Mouse (Mus musculus): ENCODE data around the gene Cep70. TPM values are rescaled to one million over a fixed set of nuclear protein-coding genes. Genes with fewer than 3 reads are reported as not detected.

The Cep70 gene
- polyA plus RNA-seq, 1 experiment from 2014 or later, result 41.9 TPM

- peak overlapping the region; percentile 55; the same call in 1 of the 2 replicates for H3K9ac ChIP-seq
- peaks cover 14% of the 10 kb centered on the region; the same call in 1 of the 2 replicates for H3K4me1 ChIP-seq
- H3K9me3 ChIP-seq, result no peaks in the 10 kb centered on the region
- H3K4me3 ChIP-seq, result peak overlapping the region; percentile 85
- H3K27ac ChIP-seq, result no peak overlapping the region
- 8% methylated on average over 17 of the region's 17 CpGs for WGBS
- ATAC-seq (ENCODE audit: low FRiP score, low read depth), result peak; percentile 81
- H3K27me3 ChIP-seq, result no peaks in the 10 kb centered on the region
- peak overlapping the region; percentile 73 for H3K4me2 ChIP-seq (replicated peaks)
- peaks cover 12% of the 10 kb centered on the region for H3K36me3 ChIP-seq
Measured at GRCm38 (mm10) chr9:99242533-99243189, 506 bp upstream of the Cep70 start.

- no peaks in the 10 kb centered on the region for H3K27me3 ChIP-seq
- H3K36me3 ChIP-seq, result peaks cover 16% of the 10 kb centered on the region
- H3K4me2 ChIP-seq (replicated peaks), result peak overlapping the region; percentile 73
- H3K4me1 ChIP-seq, result peaks cover 14% of the 10 kb centered on the region; the same call in 1 of the 2 replicates
- ATAC-seq (ENCODE audit: low FRiP score, low read depth), result no peak; the same call in 1 of the 2 replicates
- 2% methylated on average over 10 of the region's 10 CpGs for WGBS
- no peak overlapping the region for H3K27ac ChIP-seq
- peak overlapping the region; percentile 85 for H3K4me3 ChIP-seq
- H3K9me3 ChIP-seq, result no peaks in the 10 kb centered on the region
- H3K9ac ChIP-seq, result peak overlapping the region; percentile 79
Measured at GRCm38 (mm10) chr9:99243895-99244293, 727 bp downstream of the Cep70 start.

- no peaks in the 10 kb centered on the region for H3K9me3 ChIP-seq
- 58% methylated on average over 8 of the region's 8 CpGs for WGBS
- H3K4me2 ChIP-seq (replicated peaks), result no peak overlapping the region
- H3K4me3 ChIP-seq, result no peak overlapping the region
- H3K27me3 ChIP-seq, result no peaks in the 10 kb centered on the region
- H3K36me3 ChIP-seq, result peaks cover 31% of the 10 kb centered on the region
- H3K4me1 ChIP-seq, result peaks cover 9% of the 10 kb centered on the region; the same call in 1 of the 2 replicates
- ATAC-seq (ENCODE audit: low FRiP score, low read depth), result no peak
- no peak overlapping the region for H3K27ac ChIP-seq
- H3K9ac ChIP-seq, result no peak overlapping the region; the same call in 1 of the 2 replicates
Measured at GRCm38 (mm10) chr9:99248304-99248703, 5.1 kb downstream of the Cep70 start.

- Histone ChIP-seq H3K9me3 (no peaks in the 10 kb centered on the region), H3K9ac (no peak overlapping the region), H3K27me3 (no peaks in the 10 kb centered on the region), H3K27ac (no peak overlapping the region), H3K4me3 (no peak overlapping the region), H3K36me3 (peaks cover 32% of the 10 kb centered on the region), H3K4me1 (peaks cover 8% of the 10 kb centered on the region; the same call in 1 of the 2 replicates), H3K4me2 (replicated peaks) (no peak overlapping the region)
- WGBS, result 93% methylated on average over 4 of the region's 4 CpGs
- ATAC-seq (ENCODE audit: low FRiP score, low read depth), result no peak
Measured at GRCm38 (mm10) chr9:99248906-99249305, 5.7 kb downstream of the Cep70 start.

GRCm38 (mm10) chr9:99253861-99254260, 10.7 kb downstream of the Cep70 start:
- 85% methylated on average over 10 of the region's 10 CpGs for WGBS
- Histone ChIP-seq H3K27ac (no peak overlapping the region), H3K4me1 (no peaks in the 10 kb centered on the region), H3K9ac (no peak overlapping the region), H3K27me3 (no peaks in the 10 kb centered on the region), H3K9me3 (no peaks in the 10 kb centered on the region), H3K36me3 (peaks cover 59% of the 10 kb centered on the region), H3K4me2 (replicated peaks) (no peak overlapping the region), H3K4me3 (no peak overlapping the region)
- ATAC-seq (ENCODE audit: low FRiP score, low read depth), result no peak

GRCm38 (mm10) chr9:99256206-99256605, 13.0 kb downstream of the Cep70 start:
- no peak overlapping the region for H3K4me3 ChIP-seq
- H3K27me3 ChIP-seq, result no peaks in the 10 kb centered on the region
- no peak overlapping the region for H3K27ac ChIP-seq
- no peak for ATAC-seq (ENCODE audit: low FRiP score, low read depth)
- no peak overlapping the region for H3K9ac ChIP-seq
- H3K36me3 ChIP-seq, result peaks cover 48% of the 10 kb centered on the region
- 86% methylated on average over 1 of the region's 1 CpGs for WGBS
- H3K4me1 ChIP-seq, result no peaks in the 10 kb centered on the region
- no peak overlapping the region for H3K4me2 ChIP-seq (replicated peaks)
- no peaks in the 10 kb centered on the region for H3K9me3 ChIP-seq

GRCm38 (mm10) chr9:99256821-99257220, 13.7 kb downstream of the Cep70 start:
- Histone ChIP-seq H3K36me3 (peaks cover 50% of the 10 kb centered on the region), H3K27me3 (no peaks in the 10 kb centered on the region), H3K4me1 (no peaks in the 10 kb centered on the region), H3K27ac (no peak overlapping the region), H3K4me2 (replicated peaks) (no peak overlapping the region), H3K9me3 (no peaks in the 10 kb centered on the region), H3K4me3 (no peak overlapping the region), H3K9ac (no peak overlapping the region)
- ATAC-seq (ENCODE audit: low FRiP score, low read depth), result no peak
- 91% methylated on average over 3 of the region's 3 CpGs for WGBS

GRCm38 (mm10) chr9:99258891-99259290, 15.7 kb downstream of the Cep70 start:
- WGBS, result 44% methylated on average over 5 of the region's 5 CpGs
- H3K27ac ChIP-seq, result no peak overlapping the region
- no peak overlapping the region for H3K9ac ChIP-seq
- no peak overlapping the region for H3K4me3 ChIP-seq
- no peaks in the 10 kb centered on the region for H3K27me3 ChIP-seq
- H3K36me3 ChIP-seq, result peaks cover 59% of the 10 kb centered on the region
- ATAC-seq (ENCODE audit: low FRiP score, low read depth), result no peak
- H3K4me2 ChIP-seq (replicated peaks), result no peak overlapping the region
- H3K9me3 ChIP-seq, result no peaks in the 10 kb centered on the region
- no peaks in the 10 kb centered on the region for H3K4me1 ChIP-seq

GRCm38 (mm10) chr9:99304296-99304695, 61.1 kb downstream of the Cep70 start:
- no peak overlapping the region for H3K4me2 ChIP-seq (replicated peaks)
- H3K27ac ChIP-seq, result no peak overlapping the region
- no peaks in the 10 kb centered on the region for H3K9me3 ChIP-seq
- H3K9ac ChIP-seq, result no peak overlapping the region
- H3K27me3 ChIP-seq, result no peaks in the 10 kb centered on the region
- H3K4me1 ChIP-seq, result no peaks in the 10 kb centered on the region
- WGBS, result 89% methylated on average over 5 of the region's 5 CpGs
- H3K4me3 ChIP-seq, result no peak overlapping the region
- H3K36me3 ChIP-seq, result peaks cover 52% of the 10 kb centered on the region
- no peak for ATAC-seq (ENCODE audit: low FRiP score, low read depth)

- no peak overlapping the region for H3K4me2 ChIP-seq (replicated peaks)
- whole genome bisulfite sequencing, result 76% methylated on average over 6 of the region's 6 CpGs
- H3K9ac ChIP-seq, result no peak overlapping the region
- peaks cover 53% of the 10 kb centered on the region for H3K36me3 ChIP-seq
- H3K27me3 ChIP-seq, result no peaks in the 10 kb centered on the region
- no peaks in the 10 kb centered on the region for H3K4me1 ChIP-seq
- H3K4me3 ChIP-seq, result no peak overlapping the region
- no peak for ATAC-seq (ENCODE audit: low FRiP score, low read depth)
- H3K27ac ChIP-seq, result no peak overlapping the region
- no peaks in the 10 kb centered on the region for H3K9me3 ChIP-seq
Measured at GRCm38 (mm10) chr9:99306226-99306625, 63.1 kb downstream of the Cep70 start.

GRCm38 (mm10) chr9:99319343-99319951, 76.3 kb downstream of the Cep70 start:
- 58% methylated on average over 8 of the region's 8 CpGs for WGBS
- peak; percentile 54; the same call in 1 of the 2 replicates for ATAC-seq (ENCODE audit: low FRiP score, low read depth)
- H3K9me3 ChIP-seq, result no peaks in the 10 kb centered on the region
- no peak overlapping the region for H3K4me2 ChIP-seq (replicated peaks)
- H3K9ac ChIP-seq, result no peak overlapping the region
- no peak overlapping the region for H3K27ac ChIP-seq
- no peak overlapping the region for H3K4me3 ChIP-seq
- H3K36me3 ChIP-seq, result no peaks in the 10 kb centered on the region
- no peaks in the 10 kb centered on the region for H3K27me3 ChIP-seq
- peaks cover 8% of the 10 kb centered on the region; the same call in 1 of the 2 replicates for H3K4me1 ChIP-seq

GRCm38 (mm10) chr9:99320006-99320405, 76.8 kb downstream of the Cep70 start:
- 75% methylated on average over 8 of the region's 8 CpGs for WGBS
- no peaks in the 10 kb centered on the region for H3K27me3 ChIP-seq

More at GRCm38 (mm10) chr9:99320006-99320405, 76.8 kb downstream of the Cep70 start:
- Histone ChIP-seq H3K36me3 (no peaks in the 10 kb centered on the region), H3K9ac (no peak overlapping the region), H3K4me1 (peaks cover 8% of the 10 kb centered on the region; the same call in 1 of the 2 replicates), H3K9me3 (no peaks in the 10 kb centered on the region), H3K4me3 (no peak overlapping the region), H3K4me2 (replicated peaks) (no peak overlapping the region), H3K27ac (no peak overlapping the region)
- ATAC-seq (ENCODE audit: low FRiP score, low read depth), result no peak

Measured in limb, embryonic 13.5 days (tissue).